Mouse (Mus musculus): ENCODE results near the gene Ccdc189. TPM values are rescaled to one million over a fixed set of nuclear protein-coding genes. Genes with fewer than 3 reads are reported as not detected.

Ccdc189 gene
- polyA plus RNA-seq, 2 experiments = 5.4 to 10.6 TPM

GRCm38 (mm10) chr7:127596747-127597146 lies 8.4 kb upstream of the Ccdc189 start:
- no peaks in the 10 kb centered on the region for H3K27me3 ChIP-seq (ENCODE audit: control insufficient read depth, insufficient read depth, low read length)
- H3K36me3 ChIP-seq (ENCODE audit: control insufficient read depth, insufficient read depth, low read length) = peaks cover 99% of the 10 kb centered on the region
- H3K4me1 ChIP-seq (ENCODE audit: control insufficient read depth, insufficient read depth, low read length) = no peaks in the 10 kb centered on the region
- ATAC-seq (ENCODE audit: low FRiP score, low read depth) (no peak), DNase-seq (ENCODE audit: low spot score) (no peak)
- WGBS = 96% methylated on average over 17 of the region's 17 CpGs
- no peak overlapping the region for H3K9ac ChIP-seq (ENCODE audit: low read depth, low read length, severe bottlenecking)
- H3K9me3 ChIP-seq (ENCODE audit: control insufficient read depth, low read length) = no peaks in the 10 kb centered on the region
- no peak overlapping the region for H3K4me3 ChIP-seq (replicated peaks; ENCODE audit: low read length)
- TF ChIP-seq POLR2A (IDR thresholded peaks at IDR 0.05; ENCODE audit: borderline replicate concordance, extremely low read depth, insufficient read depth, insufficient read length) = no peak
- H3K4me2 ChIP-seq (replicated peaks; ENCODE audit: low read depth, low read length, severe bottlenecking) = no peak overlapping the region
- H3K27ac ChIP-seq (replicated peaks; ENCODE audit: low read depth, low read length) = no peak overlapping the region

DNA sequence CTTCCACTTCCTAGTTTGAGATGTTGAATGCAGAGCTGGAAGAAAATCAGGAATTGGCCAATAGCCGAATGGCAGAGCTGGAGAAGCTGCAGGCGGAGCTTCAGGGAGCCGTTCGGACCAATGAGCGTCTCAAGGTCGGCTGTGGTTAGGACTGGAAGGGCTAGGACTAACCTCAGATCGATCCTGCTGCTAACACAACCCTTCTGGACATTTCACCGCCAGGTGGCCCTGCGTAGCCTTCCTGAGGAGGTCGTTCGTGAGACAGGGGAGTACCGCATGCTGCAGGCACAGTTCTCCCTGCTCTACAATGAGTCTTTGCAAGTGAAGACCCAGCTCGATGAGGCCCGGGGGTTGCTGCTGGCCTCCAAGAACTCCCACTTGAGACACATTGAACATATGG lies 4.2 kb upstream of the Ccdc189 start:
- ATAC-seq (ENCODE audit: low FRiP score, low read depth) = no peak
- TF ChIP-seq POLR2A (IDR thresholded peaks at IDR 0.05; ENCODE audit: borderline replicate concordance, extremely low read depth, insufficient read depth, insufficient read length) = no peak
- 90% methylated on average over 14 of the region's 14 CpGs for WGBS

GRCm38 (mm10) chr7:127591108-127591507 lies 2.7 kb upstream of the Ccdc189 start:
- WGBS = 87% methylated on average over 10 of the region's 10 CpGs
- ATAC-seq (ENCODE audit: low FRiP score, low read depth) (no peak), DNase-seq (ENCODE audit: low spot score) (no peak)
- TF ChIP-seq POLR2A (IDR thresholded peaks at IDR 0.05; ENCODE audit: borderline replicate concordance, extremely low read depth, insufficient read depth, insufficient read length) = no peak
- H3K27me3 ChIP-seq (ENCODE audit: control insufficient read depth, insufficient read depth, low read length) = no peaks in the 10 kb centered on the region
- H3K36me3 ChIP-seq (ENCODE audit: control insufficient read depth, insufficient read depth, low read length) = peaks cover 66% of the 10 kb centered on the region
- H3K4me1 ChIP-seq (ENCODE audit: control insufficient read depth, insufficient read depth, low read length) = peaks cover 10% of the 10 kb centered on the region; the same call in 1 of the 2 replicates
- H3K4me3 ChIP-seq (replicated peaks; ENCODE audit: low read length) = no peak overlapping the region
- H3K9ac ChIP-seq (ENCODE audit: low read depth, low read length, severe bottlenecking) = no peak overlapping the region
- no peaks in the 10 kb centered on the region for H3K9me3 ChIP-seq (ENCODE audit: control insufficient read depth, low read length)
- H3K27ac ChIP-seq (replicated peaks; ENCODE audit: low read depth, low read length) = no peak overlapping the region
- H3K4me2 ChIP-seq (replicated peaks; ENCODE audit: low read depth, low read length, severe bottlenecking) = no peak overlapping the region

More for the DNA sequence above, 4.2 kb upstream of the Ccdc189 start:
- Histone ChIP-seq H3K4me3 (replicated peaks; ENCODE audit: low read length) (no peak overlapping the region), H3K4me1 (ENCODE audit: control insufficient read depth, insufficient read depth, low read length) (peaks cover 6% of the 10 kb centered on the region; the same call in 1 of the 2 replicates), H3K27me3 (ENCODE audit: control insufficient read depth, insufficient read depth, low read length) (no peaks in the 10 kb centered on the region), H3K4me2 (replicated peaks; ENCODE audit: low read depth, low read length, severe bottlenecking) (no peak overlapping the region), H3K36me3 (ENCODE audit: control insufficient read depth, insufficient read depth, low read length) (peaks cover 80% of the 10 kb centered on the region), H3K27ac (replicated peaks; ENCODE audit: low read depth, low read length) (no peak overlapping the region), H3K9me3 (ENCODE audit: control insufficient read depth, low read length) (no peaks in the 10 kb centered on the region), H3K9ac (ENCODE audit: low read depth, low read length, severe bottlenecking) (no peak overlapping the region)
- DNase-seq (ENCODE audit: low spot score) = no peak

GRCm38 (mm10) chr7:127589637-127590036 lies 1.2 kb upstream of the Ccdc189 start:
- DNase-seq (ENCODE audit: low spot score) (no peak), ATAC-seq (ENCODE audit: low FRiP score, low read depth) (no peak)
- Histone ChIP-seq H3K9ac (ENCODE audit: low read depth, low read length, severe bottlenecking) (no peak overlapping the region), H3K36me3 (ENCODE audit: control insufficient read depth, insufficient read depth, low read length) (peaks cover 56% of the 10 kb centered on the region), H3K27me3 (ENCODE audit: control insufficient read depth, insufficient read depth, low read length) (no peaks in the 10 kb centered on the region), H3K27ac (replicated peaks; ENCODE audit: low read depth, low read length) (no peak overlapping the region), H3K4me3 (replicated peaks; ENCODE audit: low read length) (peak overlapping the region; percentile 91), H3K4me1 (ENCODE audit: control insufficient read depth, insufficient read depth, low read length) (peaks cover 10% of the 10 kb centered on the region; the same call in 1 of the 2 replicates), H3K9me3 (ENCODE audit: control insufficient read depth, low read length) (no peaks in the 10 kb centered on the region), H3K4me2 (replicated peaks; ENCODE audit: low read depth, low read length, severe bottlenecking) (peak overlapping the region; percentile 66)
- TF ChIP-seq POLR2A (IDR thresholded peaks at IDR 0.05; ENCODE audit: borderline replicate concordance, extremely low read depth, insufficient read depth, insufficient read length) = no peak
- 91% methylated on average over 9 of the region's 9 CpGs for WGBS

DNA sequence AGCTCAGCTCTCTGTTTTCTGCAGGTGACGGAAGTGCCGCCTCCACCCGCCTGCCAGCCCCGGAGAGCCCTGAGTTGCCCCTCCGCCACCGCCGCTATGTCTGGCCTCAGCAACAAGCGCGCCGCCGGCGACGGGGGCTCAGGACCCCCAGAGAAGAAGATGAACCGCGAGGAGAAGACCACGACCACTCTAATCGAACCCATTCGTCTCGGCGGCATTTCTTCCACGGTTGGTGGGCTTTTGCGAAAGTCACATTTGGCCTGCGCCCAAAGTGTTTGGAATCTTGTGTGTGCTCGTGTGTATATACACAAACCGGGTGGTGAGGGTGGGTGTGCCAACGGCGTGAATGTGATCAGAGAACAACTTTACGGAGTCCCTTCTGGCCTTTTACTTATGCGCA lies 506 bp upstream of the Ccdc189 start:
- peaks cover 10% of the 10 kb centered on the region; the same call in 1 of the 2 replicates for H3K4me1 ChIP-seq (ENCODE audit: control insufficient read depth, insufficient read depth, low read length)
- H3K27me3 ChIP-seq (ENCODE audit: control insufficient read depth, insufficient read depth, low read length) = no peaks in the 10 kb centered on the region
- peak overlapping the region; percentile 91 for H3K4me3 ChIP-seq (replicated peaks; ENCODE audit: low read length)
- no peaks in the 10 kb centered on the region for H3K9me3 ChIP-seq (ENCODE audit: control insufficient read depth, low read length)
- no peak for DNase-seq (ENCODE audit: low spot score)
- TF ChIP-seq POLR2A (IDR thresholded peaks at IDR 0.05; ENCODE audit: borderline replicate concordance, extremely low read depth, insufficient read depth, insufficient read length) = no peak
- WGBS = 7% methylated on average over 22 of the region's 29 CpGs
- no peak for ATAC-seq (ENCODE audit: low FRiP score, low read depth)
- peak overlapping the region; percentile 66 for H3K4me2 ChIP-seq (replicated peaks; ENCODE audit: low read depth, low read length, severe bottlenecking)
- H3K36me3 ChIP-seq (ENCODE audit: control insufficient read depth, insufficient read depth, low read length) = peaks cover 56% of the 10 kb centered on the region
- H3K9ac ChIP-seq (ENCODE audit: low read depth, low read length, severe bottlenecking) = peak overlapping the region; percentile 75
- no peak overlapping the region for H3K27ac ChIP-seq (replicated peaks; ENCODE audit: low read depth, low read length)

Data from limb, embryonic 14.5 days (tissue).